Mouse (Mus musculus) testis, postnatal 10 days (tissue): ENCODE measurements around the gene Afap1.

Experiments
- DNase-seq: peaks from one replicate; pipeline ENCODE4 v3.0.0; 2021; ENCODE audit warnings: low spot score

Afap1 gene

DNA sequence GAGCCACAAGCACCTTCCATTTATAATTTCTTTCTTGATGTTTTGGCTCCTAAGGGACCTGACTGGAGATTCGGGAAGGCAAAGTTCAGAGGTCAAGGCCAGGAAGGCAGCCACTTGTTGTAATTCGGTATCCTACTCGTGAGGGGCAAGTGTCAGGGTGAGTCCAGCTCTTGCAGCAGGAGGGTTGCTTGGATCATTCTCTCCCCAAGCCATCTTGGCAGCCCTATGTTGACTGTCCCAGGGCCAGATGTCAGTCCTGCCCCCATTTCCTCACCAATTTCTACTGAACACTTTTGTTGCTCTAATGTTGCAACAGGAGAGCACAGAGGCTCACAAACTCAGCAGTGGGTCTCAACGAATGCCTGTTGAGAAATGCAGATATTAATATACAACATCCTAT, 5.0 kb downstream of the Afap1 start:
- DNase-seq, result no peak

DNA sequence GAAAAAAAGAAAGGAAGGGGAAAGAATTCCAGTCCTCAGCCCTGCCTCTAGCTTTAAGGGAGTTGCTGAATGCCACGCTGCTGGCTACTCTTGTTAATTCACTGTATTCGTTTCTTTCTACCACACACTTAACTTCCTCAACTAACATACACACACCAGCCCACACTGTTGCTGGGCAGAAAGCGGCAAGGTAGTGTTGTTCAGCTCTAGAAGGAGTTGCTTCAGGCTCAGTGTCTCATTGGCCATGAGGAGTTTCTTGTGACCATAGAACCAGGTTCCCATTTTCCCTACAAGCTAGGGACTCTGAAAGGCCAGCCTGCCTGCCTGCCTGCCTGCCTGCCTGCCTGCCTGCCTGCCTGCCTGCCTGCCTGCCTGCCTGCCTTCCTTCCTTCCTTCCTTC, 5.9 kb downstream of the Afap1 start:
- DNase-seq, result no peak

DNA sequence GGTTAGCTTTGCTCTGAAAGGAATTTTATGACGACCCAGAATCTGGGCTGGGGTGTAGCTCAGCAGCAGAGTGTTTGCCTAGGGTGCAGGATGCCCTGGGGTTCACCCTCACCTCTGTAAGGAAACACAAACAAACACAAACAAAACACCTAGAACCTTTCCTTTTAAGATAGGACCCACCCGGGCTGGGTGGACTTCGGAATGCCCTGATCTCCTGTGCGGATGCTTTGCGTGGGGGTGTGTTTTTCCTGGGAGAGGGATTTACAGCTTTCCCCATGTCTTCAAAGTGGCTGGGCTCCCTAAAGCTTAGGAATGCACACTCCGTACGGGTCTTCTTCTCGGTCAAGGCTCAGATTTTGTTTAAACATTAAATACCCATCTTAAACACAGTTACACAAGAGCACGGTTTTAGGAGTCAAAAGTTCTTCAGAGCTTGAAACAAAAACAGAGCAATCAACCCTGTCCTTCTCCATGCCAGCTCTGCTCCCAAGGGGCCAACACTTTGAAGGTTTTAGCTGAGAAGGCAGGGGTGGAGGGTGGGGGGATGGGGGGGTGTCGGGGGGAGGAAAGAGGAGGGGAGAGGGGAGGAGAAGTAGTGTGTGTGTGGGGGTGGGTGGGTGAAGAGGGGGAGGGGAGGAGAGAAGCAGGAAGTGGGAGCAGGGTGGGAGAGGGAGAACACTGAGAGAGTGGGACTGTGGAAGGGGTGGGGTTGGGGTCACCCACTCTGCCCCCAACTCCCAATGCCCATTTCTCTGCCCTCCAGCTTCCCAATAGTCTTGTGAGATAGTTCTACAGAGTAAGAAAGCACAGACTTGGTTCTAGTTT, 7.5 kb downstream of the Afap1 start:
- DNase-seq, result no peak

GRCm38 (mm10) chr5:35901226-35901809, 8.2 kb downstream of the Afap1 start:
- DNase-seq, result no peak

- DNase-seq, result no peak
Observed at GRCm38 (mm10) chr5:35903456-35903855, 10.3 kb downstream of the Afap1 start.

DNA sequence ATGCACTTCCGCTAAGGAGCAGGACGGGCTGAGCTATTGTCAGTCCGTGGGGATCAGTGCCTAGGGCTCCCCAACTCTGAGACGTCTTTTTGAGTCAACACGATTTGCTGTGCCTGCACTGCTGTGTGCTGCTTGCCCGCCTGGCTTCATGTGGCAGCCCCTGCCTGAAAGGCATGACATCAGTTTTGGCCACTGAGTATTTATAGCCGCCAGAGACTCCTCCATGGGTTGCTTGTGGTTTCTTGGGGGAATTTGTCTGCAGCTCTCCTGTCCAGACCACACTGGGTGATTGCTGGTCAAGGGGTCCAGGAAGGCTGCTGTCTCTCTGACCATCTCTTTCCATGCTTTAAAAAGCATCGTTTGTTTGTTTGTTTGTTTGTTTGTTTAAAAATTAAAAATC, 12.2 kb downstream of the Afap1 start:
- DNase-seq, result no peak

GRCm38 (mm10) chr5:35907090-35907489, 14.0 kb downstream of the Afap1 start:
- no peak for DNase-seq

DNA sequence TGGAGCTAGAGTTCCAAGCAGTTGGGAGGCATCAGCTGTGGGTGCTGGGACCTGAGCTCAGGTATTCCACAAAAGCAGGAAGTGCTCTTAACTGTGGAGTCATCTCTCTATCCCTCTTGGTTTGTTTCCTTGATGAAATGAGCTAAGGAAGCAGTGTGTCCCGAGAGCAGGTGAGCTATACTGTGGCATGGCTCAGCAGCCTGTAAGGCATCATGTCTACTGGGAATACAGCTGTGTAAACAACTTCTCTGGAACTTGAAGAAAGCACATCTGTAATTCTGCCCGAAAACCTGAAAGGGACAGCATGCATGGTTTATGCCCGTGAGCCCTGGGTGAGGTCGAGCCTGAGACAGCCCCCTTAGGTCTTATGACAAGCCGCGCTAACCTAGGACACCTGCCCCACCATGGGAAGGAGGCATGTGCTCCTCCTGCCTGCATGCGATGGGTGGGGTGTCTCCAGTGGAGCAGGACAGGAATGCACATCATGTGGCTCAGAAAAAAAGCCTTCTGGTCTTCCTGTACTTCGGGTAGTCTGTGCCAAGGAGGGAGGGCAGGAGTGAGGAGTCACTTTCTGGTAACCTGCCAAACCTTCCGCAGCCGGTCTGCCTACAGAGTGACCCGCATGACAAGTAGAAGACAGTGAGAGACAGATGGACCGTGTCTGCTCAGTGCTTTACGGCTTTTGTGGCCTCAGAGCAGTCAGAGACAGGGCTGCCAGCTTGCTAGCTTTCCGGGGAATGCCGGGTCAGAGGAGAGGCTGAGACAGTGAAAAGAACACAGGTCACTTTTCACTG, 14.7 kb downstream of the Afap1 start:
- peak; percentile 61 for DNase-seq

DNA sequence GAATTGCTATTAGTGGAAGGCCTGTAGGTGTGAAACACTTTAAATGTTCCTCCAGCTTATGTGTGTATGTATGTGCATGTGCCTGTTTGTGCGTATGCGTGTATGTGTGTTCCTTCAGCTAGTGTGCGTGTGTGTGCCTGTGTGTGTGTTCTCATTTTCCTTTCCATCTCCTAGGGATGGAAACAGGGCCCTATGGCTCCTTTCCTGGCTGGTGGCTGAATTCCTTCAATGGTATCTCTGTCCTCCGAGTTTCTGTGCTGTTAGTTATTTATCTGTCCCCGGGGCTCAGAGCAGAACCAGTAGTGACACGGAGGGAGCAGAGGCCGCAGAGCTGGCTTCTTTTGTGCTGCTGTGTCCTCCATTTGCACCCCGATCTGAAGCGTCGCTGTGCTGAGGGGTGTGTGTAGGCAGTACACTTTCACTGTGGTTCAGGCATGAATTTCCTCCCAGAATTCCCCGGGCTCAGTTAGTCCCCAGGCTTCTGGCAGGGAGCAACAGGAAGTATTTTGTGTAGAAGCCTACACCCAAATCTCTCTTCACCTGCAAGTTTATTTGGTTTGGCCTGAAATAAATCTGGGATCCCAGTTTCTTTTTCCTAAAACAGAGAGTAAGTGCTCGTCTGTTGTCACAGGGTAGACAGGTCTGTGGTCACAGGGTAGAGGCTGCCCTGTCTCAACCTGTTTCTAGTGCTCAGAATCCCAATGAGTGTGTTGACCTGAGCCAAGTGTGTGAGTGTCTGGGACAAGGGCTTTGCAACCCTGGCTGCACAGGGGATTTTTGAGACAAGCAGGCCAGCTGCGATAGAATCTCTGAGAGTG, 15.7 kb downstream of the Afap1 start:
- no peak for DNase-seq

GRCm38 (mm10) chr5:35915629-35916300, 22.6 kb downstream of the Afap1 start:
- DNase-seq, result no peak

DNA sequence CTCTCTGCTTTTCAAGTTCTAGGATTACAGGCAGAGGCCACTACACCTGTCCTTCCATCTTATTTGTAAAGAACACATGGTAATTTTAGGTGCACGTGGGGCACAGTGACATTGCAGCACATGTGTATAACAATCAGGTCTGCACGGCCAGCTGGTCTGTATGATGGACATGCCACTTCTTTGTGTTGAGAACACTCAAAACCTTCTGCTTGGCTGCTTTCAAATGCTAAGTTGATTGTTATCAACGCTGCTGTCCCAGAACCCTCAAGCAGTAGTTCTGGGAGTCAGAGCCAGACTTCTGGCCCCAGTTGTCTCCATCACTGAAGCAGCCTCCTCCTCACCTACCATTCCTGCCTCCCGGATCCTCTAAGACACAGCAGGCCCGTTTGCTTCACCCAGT, 23.5 kb downstream of the Afap1 start:
- DNase-seq, result no peak

DNA sequence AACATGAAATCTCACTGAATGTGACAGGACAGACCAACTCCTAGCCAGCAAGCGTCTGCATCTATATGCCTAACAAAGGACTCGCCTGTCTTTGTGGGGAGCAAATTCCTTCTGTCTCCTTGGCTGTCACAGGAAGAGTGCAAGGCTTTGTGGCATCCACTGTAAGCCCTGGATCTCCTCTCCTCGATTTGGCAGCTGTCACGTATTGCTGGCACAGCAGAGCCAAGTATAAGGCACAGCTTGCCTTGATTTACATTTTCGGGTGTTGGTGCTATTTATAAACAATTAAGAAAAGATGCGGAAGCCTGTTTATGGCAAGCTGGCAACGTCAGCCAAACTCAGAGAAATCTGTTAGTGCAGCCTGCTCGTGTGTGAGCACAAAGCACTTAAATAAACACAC, 25.3 kb downstream of the Afap1 start:
- no peak for DNase-seq

GRCm38 (mm10) chr5:35920076-35920475, 27.0 kb downstream of the Afap1 start:
- no peak for DNase-seq

DNA sequence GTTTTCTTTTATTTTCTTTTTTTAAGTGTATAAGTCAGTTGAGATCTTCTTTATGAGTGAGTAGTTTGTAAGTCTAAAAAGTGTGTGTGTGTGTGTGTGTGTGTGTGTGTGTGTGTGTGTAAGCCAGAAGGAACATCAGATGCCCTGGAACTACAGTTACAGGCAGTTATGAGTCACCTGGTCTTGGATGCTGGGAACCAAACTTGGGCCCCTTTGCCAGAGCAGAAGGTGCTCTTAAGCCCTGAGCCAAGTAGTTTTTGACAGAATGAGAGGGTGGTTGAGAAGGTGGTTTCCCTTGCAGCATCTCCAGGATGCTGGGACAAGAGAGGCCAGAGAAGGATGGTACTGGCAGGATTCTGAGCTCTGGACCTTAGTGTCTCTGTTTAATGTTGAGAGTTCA, 27.4 kb downstream of the Afap1 start:
- no peak for DNase-seq

- DNase-seq, result no peak
Observed at GRCm38 (mm10) chr5:35921141-35921540, 28.0 kb downstream of the Afap1 start.

DNA sequence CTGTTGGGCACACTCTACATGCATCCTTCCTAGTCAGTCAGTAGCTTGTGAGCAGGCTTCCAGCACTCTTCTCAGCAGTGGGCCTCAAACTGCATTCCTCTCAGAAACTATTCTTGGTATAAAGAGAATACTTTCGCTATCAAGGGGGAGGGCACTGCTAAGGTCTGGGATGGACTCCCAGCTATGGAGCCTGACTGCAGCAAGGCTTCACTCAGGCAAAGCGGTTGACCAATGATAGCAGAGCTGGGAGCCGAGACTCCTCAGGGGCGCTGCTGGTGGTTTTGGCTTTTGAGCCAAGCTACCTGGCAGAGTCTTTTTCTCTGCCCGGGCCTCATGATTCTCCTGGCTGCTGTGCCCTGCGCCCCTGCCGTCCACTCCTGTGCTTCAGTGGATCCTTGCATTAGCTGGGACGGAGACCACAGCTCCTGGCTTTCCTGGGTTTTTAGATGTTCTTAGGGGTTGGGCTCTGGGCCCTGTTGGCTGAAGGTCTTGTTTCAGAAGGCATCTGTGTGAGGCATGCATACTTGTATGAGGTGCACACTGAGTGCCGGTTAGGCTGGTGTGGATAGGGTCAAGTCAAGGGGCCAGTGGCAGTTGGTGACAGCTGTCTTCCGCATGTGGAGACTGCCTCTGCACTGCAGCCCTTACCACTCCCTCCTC, 28.6 kb downstream of the Afap1 start:
- DNase-seq, result peak; percentile 66

GRCm38 (mm10) chr5:35923448-35923847, 30.3 kb downstream of the Afap1 start:
- no peak for DNase-seq

GRCm38 (mm10) chr5:35925171-35925634, 32.1 kb downstream of the Afap1 start:
- no peak for DNase-seq

DNA sequence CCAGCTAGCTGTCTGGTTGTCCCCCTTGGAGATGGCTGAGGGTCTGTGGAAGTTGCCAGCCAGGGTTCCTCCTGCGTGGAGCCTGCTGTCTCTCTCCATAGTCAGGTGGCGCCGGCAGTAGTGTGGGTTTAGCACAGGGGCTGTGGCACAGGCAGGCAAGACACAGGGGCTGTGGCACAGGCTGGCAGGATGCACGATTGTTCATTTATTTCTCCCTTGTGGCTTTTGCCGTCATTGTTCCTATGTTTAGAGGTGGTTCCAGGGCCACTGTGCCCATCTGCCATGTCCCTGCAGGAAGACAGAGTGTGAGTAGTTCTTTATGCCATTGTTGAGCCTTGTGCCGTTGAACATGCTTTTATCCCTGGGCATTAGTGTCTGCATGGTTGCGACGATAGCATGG, 33.4 kb downstream of the Afap1 start:
- no peak for DNase-seq

DNA sequence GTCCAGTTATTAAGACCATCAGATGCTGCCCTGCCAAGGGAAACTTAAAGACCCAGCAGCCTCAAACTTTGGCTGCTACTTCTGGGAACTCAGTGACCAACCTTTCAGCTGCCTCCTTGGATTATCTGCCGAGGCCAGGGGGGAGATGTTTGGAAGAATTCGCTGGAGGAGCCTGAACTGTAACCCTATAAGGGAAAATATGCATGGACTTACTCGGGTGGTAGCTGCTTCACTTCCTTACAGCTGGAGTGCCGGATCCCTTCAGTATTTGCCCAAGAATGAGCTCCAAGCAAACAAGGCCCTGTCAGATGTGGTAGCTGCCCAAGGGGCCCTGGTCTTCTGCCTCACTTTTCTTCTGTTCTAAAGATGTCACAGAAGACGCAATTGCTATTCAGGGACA, 38.2 kb downstream of the Afap1 start:
- DNase-seq, result no peak

DNA sequence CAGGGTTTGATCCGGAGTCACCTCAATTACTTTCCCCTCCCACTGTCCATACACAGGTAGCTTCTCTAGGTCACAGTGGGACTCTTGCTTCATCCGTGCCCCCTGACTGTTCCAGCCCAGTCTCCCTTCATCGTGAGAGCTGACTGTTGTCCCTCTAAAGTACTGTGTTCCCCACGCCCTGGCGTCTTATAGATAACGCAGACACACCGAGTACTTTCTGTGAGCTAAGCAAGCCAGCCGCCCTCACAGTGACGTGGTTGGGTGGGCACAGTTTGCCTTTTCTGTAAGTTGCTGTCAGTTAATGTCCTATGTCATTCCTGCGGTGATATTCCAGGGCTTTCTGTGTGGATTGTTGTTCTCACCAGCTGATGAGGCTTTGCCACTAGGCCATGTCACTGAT, 39.9 kb downstream of the Afap1 start:
- DNase-seq, result no peak
